Mouse (Mus musculus): Measurements from ENCODE around the gene Stk32c. TPM values are rescaled to one million over a fixed set of nuclear protein-coding genes. Genes with fewer than 3 reads are reported as not detected.

The Stk32c gene
- polyA plus RNA-seq, 1 experiment from 2014 or later: not detected

- Histone ChIP-seq H3K4me1 (replicated peaks; ENCODE audit: control insufficient read depth, insufficient read depth, low read length) (no peaks in the 10 kb centered on the region), H3K27me3 (replicated peaks; ENCODE audit: control insufficient read depth, insufficient read depth, low read length) (peaks cover 33% of the 10 kb centered on the region), H3K36me3 (ENCODE audit: control insufficient read depth, insufficient read depth, low read length) (no peaks in the 10 kb centered on the region), H3K4me3 (ENCODE audit: low read depth, low read length) (no peak overlapping the region), H3K27ac (ENCODE audit: low read depth, low read length) (no peak overlapping the region), H3K9me3 (ENCODE audit: control insufficient read depth, low read length) (no peaks in the 10 kb centered on the region), H3K4me2 (no peak overlapping the region), H3K9ac (ENCODE audit: low read depth, low read length) (no peak overlapping the region)
- ATAC-seq (replicated peaks; ENCODE audit: low FRiP score) (no peak), DNase-seq (ENCODE audit: low spot score) (no peak)
- 50% methylated on average over 1 of the region's 1 CpGs for WGBS
Observed at GRCm38 (mm10) chr7:139084316-139084715, 128.8 kb downstream of the Stk32c start.

- 76% methylated on average over 8 of the region's 8 CpGs for WGBS
Observed at GRCm38 (mm10) chr7:139082281-139082680, 130.8 kb downstream of the Stk32c start.

GRCm38 (mm10) chr7:139081158-139081557 lies 131.9 kb downstream of the Stk32c start:
- Histone ChIP-seq H3K27me3 (replicated peaks; ENCODE audit: control insufficient read depth, insufficient read depth, low read length) (peaks cover 14% of the 10 kb centered on the region), H3K36me3 (ENCODE audit: control insufficient read depth, insufficient read depth, low read length) (no peaks in the 10 kb centered on the region), H3K9me3 (ENCODE audit: control insufficient read depth, low read length) (no peaks in the 10 kb centered on the region), H3K4me3 (ENCODE audit: low read depth, low read length) (no peak overlapping the region), H3K9ac (ENCODE audit: low read depth, low read length) (no peak overlapping the region), H3K27ac (ENCODE audit: low read depth, low read length) (no peak overlapping the region), H3K4me1 (replicated peaks; ENCODE audit: control insufficient read depth, insufficient read depth, low read length) (no peaks in the 10 kb centered on the region), H3K4me2 (no peak overlapping the region)
- DNase-seq (ENCODE audit: low spot score): no peak
- WGBS: 71% methylated on average over 5 of the region's 5 CpGs
- no peak for ATAC-seq (replicated peaks; ENCODE audit: low FRiP score)

More at GRCm38 (mm10) chr7:139082281-139082680, 130.8 kb downstream of the Stk32c start:
- H3K9me3 ChIP-seq (ENCODE audit: control insufficient read depth, low read length): no peaks in the 10 kb centered on the region
- no peak overlapping the region for H3K9ac ChIP-seq (ENCODE audit: low read depth, low read length)
- no peaks in the 10 kb centered on the region for H3K36me3 ChIP-seq (ENCODE audit: control insufficient read depth, insufficient read depth, low read length)
- H3K4me1 ChIP-seq (replicated peaks; ENCODE audit: control insufficient read depth, insufficient read depth, low read length): no peaks in the 10 kb centered on the region
- no peak overlapping the region for H3K4me3 ChIP-seq (ENCODE audit: low read depth, low read length)
- no peak overlapping the region for H3K4me2 ChIP-seq
- ATAC-seq (replicated peaks; ENCODE audit: low FRiP score): no peak
- DNase-seq (ENCODE audit: low spot score): no peak
- no peak overlapping the region for H3K27ac ChIP-seq (ENCODE audit: low read depth, low read length)
- H3K27me3 ChIP-seq (replicated peaks; ENCODE audit: control insufficient read depth, insufficient read depth, low read length): peaks cover 25% of the 10 kb centered on the region

GRCm38 (mm10) chr7:139080714-139081113 lies 132.4 kb downstream of the Stk32c start:
- no peak overlapping the region for H3K27ac ChIP-seq (ENCODE audit: low read depth, low read length)
- no peak overlapping the region for H3K4me2 ChIP-seq
- no peaks in the 10 kb centered on the region for H3K9me3 ChIP-seq (ENCODE audit: control insufficient read depth, low read length)
- no peak overlapping the region for H3K4me3 ChIP-seq (ENCODE audit: low read depth, low read length)
- ATAC-seq (replicated peaks; ENCODE audit: low FRiP score): no peak
- DNase-seq (ENCODE audit: low spot score): no peak
- 63% methylated on average over 4 of the region's 4 CpGs for WGBS
- no peak overlapping the region for H3K9ac ChIP-seq (ENCODE audit: low read depth, low read length)
- H3K36me3 ChIP-seq (ENCODE audit: control insufficient read depth, insufficient read depth, low read length): no peaks in the 10 kb centered on the region
- H3K4me1 ChIP-seq (replicated peaks; ENCODE audit: control insufficient read depth, insufficient read depth, low read length): no peaks in the 10 kb centered on the region
- peaks cover 10% of the 10 kb centered on the region for H3K27me3 ChIP-seq (replicated peaks; ENCODE audit: control insufficient read depth, insufficient read depth, low read length)

GRCm38 (mm10) chr7:139079141-139079540 lies 134.0 kb downstream of the Stk32c start:
- Histone ChIP-seq H3K4me3 (ENCODE audit: low read depth, low read length) (no peak overlapping the region), H3K27me3 (replicated peaks; ENCODE audit: control insufficient read depth, insufficient read depth, low read length) (no peaks in the 10 kb centered on the region; the same call in 1 of the 2 replicates), H3K36me3 (ENCODE audit: control insufficient read depth, insufficient read depth, low read length) (no peaks in the 10 kb centered on the region), H3K4me2 (no peak overlapping the region), H3K9me3 (ENCODE audit: control insufficient read depth, low read length) (no peaks in the 10 kb centered on the region), H3K9ac (ENCODE audit: low read depth, low read length) (no peak overlapping the region), H3K27ac (ENCODE audit: low read depth, low read length) (no peak overlapping the region), H3K4me1 (replicated peaks; ENCODE audit: control insufficient read depth, insufficient read depth, low read length) (no peaks in the 10 kb centered on the region)
- WGBS: 73% methylated on average over 7 of the region's 7 CpGs
- ATAC-seq (replicated peaks; ENCODE audit: low FRiP score) (no peak), DNase-seq (ENCODE audit: low spot score) (no peak)

- no peak overlapping the region for H3K4me2 ChIP-seq
- H3K27me3 ChIP-seq (replicated peaks; ENCODE audit: control insufficient read depth, insufficient read depth, low read length): no peaks in the 10 kb centered on the region; the same call in 1 of the 2 replicates
- H3K4me1 ChIP-seq (replicated peaks; ENCODE audit: control insufficient read depth, insufficient read depth, low read length): no peaks in the 10 kb centered on the region
- no peak overlapping the region for H3K9ac ChIP-seq (ENCODE audit: low read depth, low read length)
- H3K36me3 ChIP-seq (ENCODE audit: control insufficient read depth, insufficient read depth, low read length): no peaks in the 10 kb centered on the region
- no peak overlapping the region for H3K4me3 ChIP-seq (ENCODE audit: low read depth, low read length)
- H3K9me3 ChIP-seq (ENCODE audit: control insufficient read depth, low read length): no peaks in the 10 kb centered on the region
- DNase-seq (ENCODE audit: low spot score) (no peak), ATAC-seq (replicated peaks; ENCODE audit: low FRiP score) (no peak)
- no peak overlapping the region for H3K27ac ChIP-seq (ENCODE audit: low read depth, low read length)
- 61% methylated on average over 6 of the region's 6 CpGs for WGBS
Observed at GRCm38 (mm10) chr7:139078181-139078580, 134.9 kb downstream of the Stk32c start.

GRCm38 (mm10) chr7:139077283-139077682 lies 135.8 kb downstream of the Stk32c start:
- no peaks in the 10 kb centered on the region for H3K36me3 ChIP-seq (ENCODE audit: control insufficient read depth, insufficient read depth, low read length)
- ATAC-seq (replicated peaks; ENCODE audit: low FRiP score) (no peak), DNase-seq (ENCODE audit: low spot score) (no peak)
- H3K4me2 ChIP-seq: no peak overlapping the region
- no peaks in the 10 kb centered on the region for H3K27me3 ChIP-seq (replicated peaks; ENCODE audit: control insufficient read depth, insufficient read depth, low read length)
- no peak overlapping the region for H3K27ac ChIP-seq (ENCODE audit: low read depth, low read length)
- 32% methylated on average over 7 of the region's 7 CpGs for WGBS
- H3K4me1 ChIP-seq (replicated peaks; ENCODE audit: control insufficient read depth, insufficient read depth, low read length): no peaks in the 10 kb centered on the region
- no peak overlapping the region for H3K4me3 ChIP-seq (ENCODE audit: low read depth, low read length)
- H3K9me3 ChIP-seq (ENCODE audit: control insufficient read depth, low read length): no peaks in the 10 kb centered on the region
- no peak overlapping the region for H3K9ac ChIP-seq (ENCODE audit: low read depth, low read length)

- Histone ChIP-seq H3K4me3 (ENCODE audit: low read depth, low read length) (no peak overlapping the region), H3K9me3 (ENCODE audit: control insufficient read depth, low read length) (no peaks in the 10 kb centered on the region), H3K27me3 (replicated peaks; ENCODE audit: control insufficient read depth, insufficient read depth, low read length) (no peaks in the 10 kb centered on the region), H3K9ac (ENCODE audit: low read depth, low read length) (no peak overlapping the region), H3K4me1 (replicated peaks; ENCODE audit: control insufficient read depth, insufficient read depth, low read length) (no peaks in the 10 kb centered on the region), H3K27ac (ENCODE audit: low read depth, low read length) (no peak overlapping the region), H3K4me2 (no peak overlapping the region), H3K36me3 (ENCODE audit: control insufficient read depth, insufficient read depth, low read length) (no peaks in the 10 kb centered on the region)
- 60% methylated on average over 14 of the region's 14 CpGs for WGBS
- no peak for DNase-seq (ENCODE audit: low spot score)
- no peak for ATAC-seq (replicated peaks; ENCODE audit: low FRiP score)
Observed at GRCm38 (mm10) chr7:139075054-139075794, 137.9 kb downstream of the Stk32c start.

- Histone ChIP-seq H3K36me3 (ENCODE audit: control insufficient read depth, insufficient read depth, low read length) (no peaks in the 10 kb centered on the region), H3K27ac (ENCODE audit: low read depth, low read length) (no peak overlapping the region), H3K4me2 (no peak overlapping the region), H3K9ac (ENCODE audit: low read depth, low read length) (no peak overlapping the region), H3K4me3 (ENCODE audit: low read depth, low read length) (no peak overlapping the region), H3K9me3 (ENCODE audit: control insufficient read depth, low read length) (no peaks in the 10 kb centered on the region), H3K4me1 (replicated peaks; ENCODE audit: control insufficient read depth, insufficient read depth, low read length) (no peaks in the 10 kb centered on the region), H3K27me3 (replicated peaks; ENCODE audit: control insufficient read depth, insufficient read depth, low read length) (no peaks in the 10 kb centered on the region)
- 42% methylated on average over 6 of the region's 6 CpGs for WGBS
- ATAC-seq (replicated peaks; ENCODE audit: low FRiP score): no peak
- DNase-seq (ENCODE audit: low spot score): no peak
Observed at GRCm38 (mm10) chr7:139074189-139074588, 138.9 kb downstream of the Stk32c start.

Measured in liver, embryonic 11.5 days (tissue).